Mouse (Mus musculus) bone marrow macrophage, adult 2 months (primary cell): ENCODE data around the gene Col19a1. TPM values are rescaled to one million over a fixed set of nuclear protein-coding genes. Genes with fewer than 3 reads are reported as not detected.

ENCODE experiments used
- H3K27ac ChIP-seq: 2 replicates; pipeline ENCODE4 v1.5.1; 2012; ENCODE audit warnings: low read depth, low read length; ENCODE audit not compliant: insufficient read depth
- H3K4me1 ChIP-seq: 2 replicates; pipeline ENCODE4 v1.6.1; 2012; ENCODE audit warnings: low read length; ENCODE audit not compliant: control insufficient read depth, insufficient read depth
- H3K4me3 ChIP-seq: 2 replicates; pipeline ENCODE4 v1.5.1; 2012; ENCODE audit warnings: mild to moderate bottlenecking, low read length, moderate library complexity; ENCODE audit not compliant: insufficient read depth
- CTCF ChIP-seq: IDR thresholded peaks from 2 replicates; pipeline ENCODE4 v1.5.1; 2012; ENCODE audit warnings: low read depth, mild to moderate bottlenecking, low read length, moderate library complexity
- POLR2A ChIP-seq: IDR thresholded peaks from 2 replicates; pipeline ENCODE4 v1.6.1; 2012; ENCODE audit warnings: mild to moderate bottlenecking, low read depth, low read length, borderline replicate concordance
- polyA plus RNA-seq: library from polyadenylated mRNA; stranded (reverse); fragments of >200 nt; gene quantifications from 2 replicates; pipeline ENCODE4 v1.2.4, GENCODE M21; 2012; ENCODE audit not compliant: missing spikeins, insufficient read depth, insufficient read length

The Col19a1 gene
- polyA plus RNA-seq, 1 experiment, result 0.83 TPM

GRCm38 (mm10) chr1:24267022-24267421 lies 320.2 kb downstream of the Col19a1 start:
- TF ChIP-seq POLR2A (no peak), CTCF (no peak)
- Histone ChIP-seq H3K27ac (no peak overlapping the region), H3K4me3 (no peak overlapping the region), H3K4me1 (no peaks in the 10 kb centered on the region)

- TF ChIP-seq CTCF (no peak), POLR2A (no peak)
- H3K4me3 ChIP-seq, result no peak overlapping the region
- H3K27ac ChIP-seq, result no peak overlapping the region
- H3K4me1 ChIP-seq, result no peaks in the 10 kb centered on the region
These were observed 326.1 kb downstream of the Col19a1 start for GRCm38 (mm10) chr1:24261181-24261580.

GRCm38 (mm10) chr1:24259419-24259818 lies 327.9 kb downstream of the Col19a1 start:
- H3K4me3 ChIP-seq, result no peak overlapping the region
- H3K27ac ChIP-seq, result no peak overlapping the region
- no peak for TF ChIP-seq POLR2A
- no peaks in the 10 kb centered on the region for H3K4me1 ChIP-seq

GRCm38 (mm10) chr1:24257961-24258360 lies 329.3 kb downstream of the Col19a1 start:
- TF ChIP-seq CTCF (no peak), POLR2A (no peak)
- Histone ChIP-seq H3K4me1 (no peaks in the 10 kb centered on the region), H3K27ac (no peak overlapping the region), H3K4me3 (no peak overlapping the region)

GRCm38 (mm10) chr1:24249105-24249664 lies 338.1 kb downstream of the Col19a1 start:
- TF ChIP-seq POLR2A (no peak), CTCF (no peak)
- Histone ChIP-seq H3K4me1 (no peaks in the 10 kb centered on the region), H3K4me3 (no peak overlapping the region), H3K27ac (no peak overlapping the region)

GRCm38 (mm10) chr1:24248294-24249104 lies 338.8 kb downstream of the Col19a1 start:
- Histone ChIP-seq H3K4me1 (no peaks in the 10 kb centered on the region), H3K27ac (no peak overlapping the region), H3K4me3 (no peak overlapping the region)
- TF ChIP-seq POLR2A (no peak), CTCF (no peak)

- Histone ChIP-seq H3K4me3 (no peak overlapping the region), H3K4me1 (no peaks in the 10 kb centered on the region), H3K27ac (no peak overlapping the region)
- no peak for TF ChIP-seq POLR2A
- TF ChIP-seq CTCF, result no peak
These were observed 341.4 kb downstream of the Col19a1 start for GRCm38 (mm10) chr1:24245700-24246375.

GRCm38 (mm10) chr1:24244931-24245330 lies 342.3 kb downstream of the Col19a1 start:
- Histone ChIP-seq H3K4me1 (no peaks in the 10 kb centered on the region), H3K4me3 (no peak overlapping the region), H3K27ac (no peak overlapping the region)
- no peak for TF ChIP-seq CTCF
- TF ChIP-seq POLR2A, result no peak

GRCm38 (mm10) chr1:24240039-24240691 lies 347.1 kb downstream of the Col19a1 start:
- Histone ChIP-seq H3K27ac (no peak overlapping the region), H3K4me1 (no peaks in the 10 kb centered on the region), H3K4me3 (no peak overlapping the region)
- TF ChIP-seq CTCF, result no peak
- no peak for TF ChIP-seq POLR2A
